Mouse (Mus musculus): Measurements from ENCODE around the gene Stra6. TPM values are rescaled to one million over a fixed set of nuclear protein-coding genes. Genes with fewer than 3 reads are reported as not detected.

The Stra6 gene
- polyA plus RNA-seq, 2 experiments from 2014 or later: 3.8 to 7.2 TPM

- no peak for ATAC-seq
These were observed 33.2 kb downstream of the Stra6 start for GRCm38 (mm10) chr9:58096629-58097301.

- ATAC-seq: no peak
These were observed 36.4 kb downstream of the Stra6 start for GRCm38 (mm10) chr9:58099836-58100565.

GRCm38 (mm10) chr9:58102013-58102412 lies 38.4 kb downstream of the Stra6 start:
- ATAC-seq: no peak

- ATAC-seq: no peak
These were observed 40.1 kb downstream of the Stra6 start for GRCm38 (mm10) chr9:58103647-58104046.

GRCm38 (mm10) chr9:58105595-58106169 lies 42.1 kb downstream of the Stra6 start:
- no peak for ATAC-seq

- no peak for ATAC-seq
These were observed 43.9 kb downstream of the Stra6 start for GRCm38 (mm10) chr9:58107494-58107893.

- ATAC-seq: no peak
These were observed 47.2 kb downstream of the Stra6 start for GRCm38 (mm10) chr9:58110787-58111186.

- no peak for ATAC-seq
These were observed 47.8 kb downstream of the Stra6 start for GRCm38 (mm10) chr9:58111431-58111830.

- peak; percentile 69 for ATAC-seq
These were observed 48.7 kb downstream of the Stra6 start for GRCm38 (mm10) chr9:58112321-58112751.

GRCm38 (mm10) chr9:58112866-58113278 lies 49.3 kb downstream of the Stra6 start:
- no peak for ATAC-seq

GRCm38 (mm10) chr9:58113279-58113884 lies 49.8 kb downstream of the Stra6 start:
- ATAC-seq: no peak

- no peak for ATAC-seq
These were observed 50.4 kb downstream of the Stra6 start for GRCm38 (mm10) chr9:58114019-58114418.

- ATAC-seq: no peak
These were observed 51.8 kb downstream of the Stra6 start for GRCm38 (mm10) chr9:58115297-58115925.

- no peak for ATAC-seq
These were observed 52.5 kb downstream of the Stra6 start for GRCm38 (mm10) chr9:58116024-58116651.

GRCm38 (mm10) chr9:58118671-58119070 lies 55.1 kb downstream of the Stra6 start, which contains the start of gene Ccdc33:
Ccdc33 (minus strand) TSS chr9:58118823.
- no peak for ATAC-seq

GRCm38 (mm10) chr9:58125085-58125484 lies 61.5 kb downstream of the Stra6 start:
- ATAC-seq: no peak

- ATAC-seq: no peak
These were observed 62.2 kb downstream of the Stra6 start for GRCm38 (mm10) chr9:58125811-58126210.

- no peak for ATAC-seq
These were observed 65.4 kb downstream of the Stra6 start for GRCm38 (mm10) chr9:58128926-58129413.

- ATAC-seq: no peak
These were observed 65.9 kb downstream of the Stra6 start for GRCm38 (mm10) chr9:58129508-58129907.

- no peak for ATAC-seq
These were observed 67.3 kb downstream of the Stra6 start for GRCm38 (mm10) chr9:58130909-58131308.

GRCm38 (mm10) chr9:58131735-58132134 lies 68.1 kb downstream of the Stra6 start:
- peak; percentile 36 for ATAC-seq
